Mouse (Mus musculus) spleen, postnatal 10 days (tissue): Measurements from ENCODE around the gene Itgad.
A peak's percentile ranks its signal among the peaks of the same experiment; 100 is the strongest.
"Not testable (repeated sequence)": the region's sequence is repeated elsewhere in the genome, so short reads cannot be mapped to it uniquely, and the experiment has no call there.

Experiments used
- DNase-seq, 2 experiments: peaks; one replicate each; pipeline ENCODE4 v3.0.0; 2021 to 2022; ENCODE audit warnings: low spot score in 2 of 2

The Itgad gene

DNA sequence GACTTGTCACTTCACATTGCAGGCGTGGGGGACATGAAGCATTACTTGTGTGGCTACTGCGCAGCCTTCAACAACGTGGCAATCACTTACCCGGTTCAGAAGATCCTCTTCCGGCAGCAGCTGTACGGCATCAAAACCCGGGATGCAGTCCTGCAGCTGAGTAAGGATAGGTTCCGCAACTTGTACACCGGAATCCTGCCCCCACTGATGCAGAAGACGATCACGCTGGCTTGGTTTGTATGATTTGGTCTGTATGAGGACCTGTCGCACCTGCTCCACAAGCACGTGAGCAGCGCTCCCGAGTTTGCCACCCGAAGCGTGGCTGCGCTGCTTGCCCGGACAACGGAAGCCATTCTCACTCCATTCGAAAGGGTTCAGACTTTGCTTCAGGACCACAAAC is at the start of gene Itgad:
Itgad (plus strand) TSS at position 301 of the 400 bp plus-strand sequence.
- no peak for DNase-seq

- no peak for DNase-seq
Measured at GRCm38 (mm10) chr7:128105246-128105645, 48.9 kb upstream of the Itgad start.

DNA sequence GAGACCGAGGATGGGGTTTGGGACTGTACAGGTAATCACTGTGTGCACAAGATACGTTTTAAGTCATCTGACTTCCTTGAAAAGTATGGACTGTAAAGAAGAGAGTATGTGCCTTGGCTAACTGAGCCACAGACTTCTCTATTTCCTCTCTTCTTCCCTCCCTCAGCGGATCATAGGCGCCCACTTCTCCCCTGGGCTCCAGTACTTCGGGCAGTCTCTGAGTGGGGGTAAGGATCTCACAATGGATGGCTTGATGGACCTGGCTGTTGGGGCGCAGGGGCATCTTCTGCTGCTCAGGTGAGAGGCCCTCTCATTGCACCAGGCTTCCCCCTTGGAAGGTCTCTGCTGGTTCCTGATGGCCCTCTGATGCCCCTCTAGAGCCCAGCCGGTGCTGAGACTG is 46.7 kb upstream of the Itgad start:
- no peak for DNase-seq

- DNase-seq, result no peak
Measured at GRCm38 (mm10) chr7:128110314-128110713, 43.9 kb upstream of the Itgad start.

DNA sequence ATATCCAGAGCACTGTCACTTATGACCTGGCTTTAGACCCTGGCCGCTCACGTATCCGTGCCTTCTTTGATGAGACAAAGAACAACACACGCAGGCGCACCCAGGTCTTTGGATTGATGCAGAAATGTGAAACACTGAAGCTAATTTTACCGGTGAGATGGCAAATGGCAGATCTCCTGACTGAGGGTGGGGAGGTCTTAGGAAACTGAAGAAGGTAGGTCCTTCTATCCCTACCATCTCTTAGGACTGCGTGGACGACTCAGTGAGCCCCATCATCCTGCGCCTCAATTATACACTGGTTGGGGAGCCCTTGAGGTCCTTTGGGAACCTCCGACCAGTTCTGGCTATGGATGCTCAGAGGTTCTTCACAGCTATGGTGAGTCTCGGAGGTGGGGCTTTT is 42.0 kb upstream of the Itgad start:
- no peak for DNase-seq

- DNase-seq, result no peak
Measured at GRCm38 (mm10) chr7:128114371-128115105, 39.6 kb upstream of the Itgad start.

DNA sequence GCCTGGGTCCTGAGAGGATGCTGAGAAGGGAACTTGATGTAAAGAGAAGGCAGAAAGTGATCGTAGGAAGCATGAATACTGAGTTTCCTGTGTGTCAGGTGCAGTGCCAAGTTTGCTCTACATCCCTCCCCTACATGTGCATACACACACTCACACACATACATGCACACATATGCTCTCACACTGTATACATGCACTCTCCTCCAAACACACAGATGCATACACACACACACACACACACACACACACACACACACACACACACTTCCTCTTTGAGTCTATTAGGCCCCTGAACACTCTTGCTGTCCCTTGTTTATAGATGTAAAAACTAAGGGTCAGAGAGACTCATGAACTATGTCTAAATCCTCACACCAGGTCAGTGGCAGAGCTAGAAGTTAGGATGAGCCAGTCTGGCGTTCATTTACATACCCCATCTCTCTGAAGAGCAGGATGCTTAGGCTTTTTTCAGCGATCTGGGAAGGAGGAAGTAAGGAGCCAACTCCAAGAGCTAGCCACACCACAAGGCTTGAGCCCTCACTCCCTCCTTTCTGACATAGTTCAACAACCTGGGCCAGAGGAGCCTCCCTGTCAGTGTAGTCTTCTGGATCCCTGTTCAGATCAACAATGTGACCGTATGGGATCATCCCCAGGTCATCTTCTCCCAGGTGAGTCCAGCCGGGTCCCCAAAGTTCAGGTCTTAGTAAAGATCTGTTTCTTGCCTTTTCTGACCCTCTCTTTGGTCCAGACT is 38.8 kb upstream of the Itgad start:
- no peak for DNase-seq

- no peak for DNase-seq
Measured at GRCm38 (mm10) chr7:128116396-128116795, 37.8 kb upstream of the Itgad start.

DNA sequence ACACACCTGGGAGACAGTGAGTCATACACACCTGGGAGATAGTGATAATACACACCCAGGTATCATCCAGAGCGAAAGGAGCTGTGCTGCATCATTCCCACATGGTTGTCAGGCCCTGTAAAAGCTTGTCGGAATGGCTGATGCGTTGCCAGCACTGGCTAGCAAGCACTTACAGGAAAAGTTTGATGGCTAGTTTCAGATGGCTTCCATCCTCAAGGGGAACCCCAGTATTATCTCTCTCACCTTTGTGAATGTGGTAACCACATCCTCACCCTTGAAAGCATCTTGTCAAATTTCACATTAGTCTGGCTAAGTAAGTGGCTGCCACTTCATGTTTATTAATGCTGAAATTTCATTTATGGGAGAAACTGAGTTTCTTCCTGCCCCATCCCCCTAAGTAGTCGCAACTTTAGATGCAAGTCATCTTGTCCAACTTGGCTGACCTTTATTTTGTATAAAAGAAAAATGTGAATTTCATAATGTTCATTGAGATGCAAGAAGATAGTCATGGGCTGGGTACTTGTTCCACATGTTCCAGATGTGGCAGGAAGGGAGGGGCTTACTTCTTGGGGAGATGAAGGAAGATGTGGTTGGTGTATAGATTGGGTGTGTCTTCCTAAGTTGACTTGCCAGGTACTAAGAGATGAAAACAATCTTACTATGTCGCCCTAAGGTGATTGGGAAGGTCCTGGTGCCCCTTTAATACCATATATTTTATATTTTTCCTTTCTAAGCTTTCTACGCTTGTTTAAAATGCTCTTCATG is 34.3 kb upstream of the Itgad start:
- DNase-seq, result no peak

DNA sequence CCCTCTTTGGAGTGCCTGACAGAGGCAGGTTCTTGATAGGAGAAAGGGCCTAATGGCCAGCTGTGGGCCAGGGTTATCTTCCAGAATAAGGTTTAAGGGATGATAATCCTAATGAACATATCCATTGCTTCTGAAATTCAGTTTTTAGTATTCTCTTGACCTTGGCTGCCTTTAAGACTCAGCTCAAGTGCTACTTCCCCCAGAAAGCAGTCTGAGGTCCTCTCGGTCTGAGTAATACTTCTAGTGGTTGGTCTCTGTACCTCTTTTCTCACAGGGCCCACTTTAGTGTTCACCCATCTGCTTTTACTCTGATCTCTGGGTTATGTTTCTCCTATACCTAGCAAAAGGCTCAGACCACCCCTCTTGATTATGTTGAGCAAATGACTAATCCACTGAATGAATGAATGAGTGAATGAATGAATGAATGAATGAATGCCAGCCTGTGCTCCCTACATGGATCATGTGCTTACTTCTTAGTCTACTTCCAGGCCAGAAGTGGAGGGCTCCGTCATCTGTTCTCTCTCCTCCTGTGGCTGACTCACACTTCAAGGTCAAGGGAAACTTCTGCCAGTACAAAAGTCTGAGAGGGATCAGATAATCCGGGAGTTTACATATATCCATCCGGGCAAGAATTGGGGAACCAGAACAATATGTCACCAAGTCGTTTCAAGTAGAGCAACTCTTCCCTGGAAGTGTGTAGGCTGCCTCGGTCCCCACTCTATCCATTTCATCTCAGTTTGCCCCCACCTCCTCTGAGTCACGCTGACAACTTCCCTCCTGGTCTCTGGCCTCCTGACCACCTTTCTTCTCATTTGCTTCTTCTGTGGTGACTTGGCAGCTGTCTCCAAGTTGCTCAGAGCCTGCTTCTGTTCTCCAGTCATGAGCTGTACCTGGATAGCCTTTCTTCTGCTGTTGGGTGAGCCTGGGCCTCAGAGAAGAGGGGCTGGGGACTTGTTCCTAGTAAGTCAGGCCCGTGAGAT is 25.1 kb upstream of the Itgad start, which contains the start of gene Itgax:
Itgax (plus strand) TSS at position 807 of the 980 bp plus-strand sequence.
- no peak for DNase-seq

DNA sequence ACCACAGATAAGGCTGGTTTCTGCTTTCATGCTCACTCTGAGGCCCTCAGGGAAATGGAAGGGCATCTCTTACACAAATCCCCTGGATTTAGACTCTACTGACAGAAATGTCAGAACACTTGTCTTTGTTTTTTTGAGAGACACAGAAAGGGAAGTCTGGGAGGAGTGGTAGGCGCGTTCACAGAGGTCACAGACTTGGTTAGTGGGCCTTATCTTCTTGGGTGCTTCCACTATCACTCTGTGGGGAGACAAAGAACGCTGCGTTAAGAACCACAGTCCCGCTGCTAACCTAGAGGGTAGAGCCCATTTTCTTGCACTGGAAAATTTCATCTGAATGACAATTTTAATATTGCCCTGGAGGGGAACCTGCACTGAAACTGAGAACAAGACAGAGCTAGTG is 22.0 kb upstream of the Itgad start:
- DNase-seq, result no peak

GRCm38 (mm10) chr7:128133596-128133995 is 20.6 kb upstream of the Itgad start:
- no peak for DNase-seq

- DNase-seq, result no peak
Measured at GRCm38 (mm10) chr7:128136927-128137326, 17.2 kb upstream of the Itgad start.

DNA sequence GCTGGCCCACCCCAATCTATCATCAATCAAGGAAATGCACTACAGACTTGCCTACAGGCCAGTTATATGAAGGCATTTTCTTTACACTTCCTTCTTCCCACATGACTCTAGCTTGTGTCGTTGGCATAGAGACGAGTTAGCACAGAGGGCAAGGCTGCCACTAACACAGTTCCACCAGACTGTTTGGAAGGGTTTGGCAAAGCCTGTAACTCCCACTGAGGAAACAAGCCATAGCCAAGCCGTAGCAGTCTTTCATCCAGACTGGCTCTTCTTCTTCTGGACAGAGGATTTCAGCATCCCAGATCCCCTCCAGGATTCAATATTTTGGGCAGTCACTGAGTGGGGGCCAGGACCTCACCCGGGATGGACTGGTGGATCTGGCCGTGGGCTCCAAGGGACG is 14.6 kb upstream of the Itgad start:
- peak in 1 of 2 experiments; percentile 8 for DNase-seq

DNA sequence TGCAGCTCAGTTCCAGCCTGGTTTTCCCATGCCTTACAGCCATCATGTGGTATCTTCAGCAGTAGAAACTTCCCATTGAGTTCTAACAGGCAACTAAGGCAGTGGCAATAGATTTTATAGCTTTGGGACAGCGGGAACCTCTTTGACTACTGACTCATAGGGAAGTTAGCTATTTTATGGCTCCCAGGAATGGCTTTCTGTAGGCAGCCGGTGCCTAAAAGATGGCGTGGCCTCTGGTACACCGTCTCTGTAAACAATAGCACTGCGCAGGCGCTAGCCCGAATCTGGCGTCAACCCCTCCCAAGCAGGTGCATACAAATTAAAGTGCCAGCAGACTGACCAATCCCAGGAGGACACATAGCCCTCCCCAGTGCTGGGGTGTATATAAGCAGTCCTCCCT is 3.2 kb upstream of the Itgad start:
- DNase-seq, result no peak

DNA sequence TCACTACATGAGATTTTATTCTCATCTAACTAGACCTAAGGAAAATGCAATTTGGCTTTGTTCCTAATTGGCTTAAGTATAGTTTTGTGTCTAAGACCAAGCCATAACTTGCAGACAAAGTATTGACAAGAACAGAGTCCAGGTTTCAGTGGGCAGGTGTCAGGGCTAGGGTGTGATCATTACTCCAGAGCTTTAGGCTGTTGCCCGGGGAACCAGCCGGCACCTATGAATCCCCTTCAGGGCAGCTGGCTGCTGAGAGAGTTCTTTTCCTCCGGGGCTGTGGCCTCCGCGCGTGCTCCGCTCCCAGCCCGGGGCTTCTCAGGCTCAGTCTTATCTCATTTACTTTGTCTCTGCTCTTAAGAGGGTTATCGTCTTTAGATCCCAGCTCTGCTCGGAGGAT is 748 bp downstream of the Itgad start:
- no peak for DNase-seq

- DNase-seq, result not testable (repeated sequence)
Measured at GRCm38 (mm10) chr7:128158688-128159354, 4.6 kb downstream of the Itgad start.

- peak in 1 of 2 experiments; percentile 2 for DNase-seq
Measured at GRCm38 (mm10) chr7:128164001-128164400, 9.8 kb downstream of the Itgad start.

DNA sequence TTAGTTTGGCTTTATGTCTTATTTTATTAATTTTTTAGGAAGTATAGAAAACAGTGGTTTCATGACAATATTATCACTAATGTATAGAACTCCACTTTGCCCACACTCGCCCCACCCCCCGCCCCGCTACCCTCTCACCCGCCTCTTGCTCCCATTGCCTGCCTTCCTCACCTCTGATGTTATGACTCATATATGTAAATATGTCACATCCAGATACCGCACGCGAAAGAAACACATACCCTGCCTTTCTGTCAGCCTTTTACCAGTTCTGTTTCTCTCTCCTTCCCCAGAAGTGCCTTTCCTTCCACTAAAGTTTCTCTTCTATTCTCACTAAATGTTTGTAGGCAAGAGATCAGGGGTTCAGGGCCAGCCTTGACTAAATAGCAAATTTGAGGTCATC is 12.2 kb downstream of the Itgad start:
- DNase-seq, result peak in 1 of 2 experiments; percentile 6

DNA sequence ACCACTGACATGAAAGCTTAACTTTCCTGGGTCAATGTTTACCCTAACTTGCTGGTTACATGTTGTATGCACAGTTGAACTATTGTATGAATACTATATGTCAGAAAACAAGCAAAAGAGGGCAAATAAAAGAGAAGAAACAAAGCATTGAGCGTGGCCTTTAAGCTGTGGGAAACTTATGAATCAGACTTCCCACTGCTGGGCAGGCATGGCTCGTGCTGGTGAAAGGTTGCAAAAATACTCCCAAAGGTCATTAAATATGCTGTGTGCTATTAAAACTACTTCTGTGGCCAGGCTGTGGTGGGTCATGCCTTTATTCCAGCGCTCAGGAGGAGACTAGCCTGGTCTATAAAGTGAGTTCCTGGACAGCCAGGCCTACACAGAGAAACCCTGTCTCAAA is 15.8 kb downstream of the Itgad start:
- DNase-seq, result peak in 1 of 2 experiments; percentile 3

DNA sequence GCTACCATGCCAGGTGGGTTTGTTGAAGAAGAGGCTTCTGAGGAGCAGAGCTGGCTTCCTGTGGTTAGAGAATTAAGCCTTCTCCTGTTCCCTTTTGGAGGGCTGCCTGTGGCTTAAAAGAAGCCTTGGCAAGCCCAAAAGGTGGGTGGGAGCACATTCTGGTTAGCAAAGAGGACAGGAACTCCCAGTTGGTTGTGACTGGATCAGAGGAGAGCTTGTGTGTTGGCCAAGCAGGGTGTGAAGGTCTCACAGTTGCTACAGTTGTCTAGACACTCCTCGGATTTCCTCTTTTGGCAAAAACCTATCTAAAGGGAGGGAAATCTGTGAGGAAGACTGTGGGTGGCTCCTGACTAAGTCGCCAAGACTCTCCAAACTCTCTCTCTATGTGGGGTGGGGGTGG is 24.2 kb downstream of the Itgad start:
- peak in 1 of 2 experiments; percentile 6 for DNase-seq
